Mouse (Mus musculus) T-cell, adult 2 months (primary cell): ENCODE results near the gene Taf12.
"Not testable (repeated sequence)": the region's sequence is repeated elsewhere in the genome, so short reads cannot be mapped to it uniquely, and the experiment has no call there.

Source experiments
- DNase-seq: peaks from one replicate; pipeline ENCODE4 v3.0.0; 2022; ENCODE audit warnings: low spot score

Gene Taf12

GRCm38 (mm10) chr4:132269740-132270560 is 4.2 kb upstream of the Taf12 start:
- DNase-seq = peak; percentile 88

GRCm38 (mm10) chr4:132273166-132273565 is 1.0 kb upstream of the Taf12 start:
- no peak for DNase-seq

- no peak for DNase-seq
Observed at GRCm38 (mm10) chr4:132275949-132276348, 1.8 kb downstream of the Taf12 start.

- DNase-seq = not testable (repeated sequence)
Observed at GRCm38 (mm10) chr4:132288840-132289239, 14.7 kb downstream of the Taf12 start.

- DNase-seq = no peak
Observed at GRCm38 (mm10) chr4:132291056-132291455, 16.9 kb downstream of the Taf12 start.

- no peak for DNase-seq
Observed at GRCm38 (mm10) chr4:132291624-132292335, 17.6 kb downstream of the Taf12 start.

- no peak for DNase-seq
Observed at GRCm38 (mm10) chr4:132292988-132293387, 18.8 kb downstream of the Taf12 start.

GRCm38 (mm10) chr4:132293682-132294240 is 19.6 kb downstream of the Taf12 start:
- no peak for DNase-seq

- no peak for DNase-seq
Observed at GRCm38 (mm10) chr4:132295696-132296390, 21.7 kb downstream of the Taf12 start.

- no peak for DNase-seq
Observed at GRCm38 (mm10) chr4:132299849-132300248, 25.7 kb downstream of the Taf12 start.

- DNase-seq = no peak
Observed at GRCm38 (mm10) chr4:132301486-132301885, 27.3 kb downstream of the Taf12 start.

- peak; percentile 4 for DNase-seq
Observed at GRCm38 (mm10) chr4:132301965-132302938, 28.1 kb downstream of the Taf12 start.

GRCm38 (mm10) chr4:132302939-132303479 is 28.8 kb downstream of the Taf12 start, which contains the start of gene Rab42:
TSS of gene Rab42 (minus strand) at chr4:132303385.
- peak; percentile 71 for DNase-seq

- DNase-seq = not testable (repeated sequence)
Observed at GRCm38 (mm10) chr4:132303484-132303883, 29.3 kb downstream of the Taf12 start.

- DNase-seq = no peak
Observed at GRCm38 (mm10) chr4:132305276-132305675, 31.1 kb downstream of the Taf12 start.

- DNase-seq = no peak
Observed at GRCm38 (mm10) chr4:132306004-132306403, 31.8 kb downstream of the Taf12 start.

- peak; percentile 89 for DNase-seq
Observed at GRCm38 (mm10) chr4:132308437-132309139, 34.4 kb downstream of the Taf12 start.

- peak; percentile 43 for DNase-seq
Observed at GRCm38 (mm10) chr4:132309140-132309848, 35.1 kb downstream of the Taf12 start.

- DNase-seq = peak; percentile 72
Observed at GRCm38 (mm10) chr4:132309849-132310472, 35.8 kb downstream of the Taf12 start.
